8 mouse cellular contexts compared by ENCODE assay signal in genomic region chr5:43868711-43869600, GRCm38 (mm10). TPM values are rescaled to one million over a fixed set of nuclear protein-coding genes. Genes with fewer than 3 reads are reported as not detected.
DNase-seq lines count a peak whose midpoint lies in the region; ATAC-seq and TF ChIP-seq lines count a peak whose summit lies in the region.

No protein-coding gene starts in this region.

- TF ChIP-seq CTCF in testis, adult 2 months (IDR thresholded peaks at IDR 0.05; ENCODE audit: control insufficient read depth, insufficient read depth, insufficient replicate concordance, low read depth, low read length): no peak

- peak overlapping the region; percentile 45 for H3K9ac ChIP-seq in intestine, embryonic 15.5 days
- no peak overlapping the region for H3K9ac ChIP-seq in liver, embryonic 12.5 days

- DNase-seq in right cerebral cortex, adult 2 months (ENCODE audit: low spot score in 2 of 2): peak; percentile 20 to 30
- DNase-seq in right cerebral cortex, postnatal 25 days: no peak
- DNase-seq in heart, adult 11 months: peak; percentile 97

- peak overlapping the region; percentile 25; the same call in 1 of the 2 replicates for H3K27ac ChIP-seq in intestine, embryonic 15.5 days
- H3K27ac ChIP-seq in liver, embryonic 12.5 days: peak overlapping the region; percentile 56; the same call in 1 of the 2 replicates
- no peak overlapping the region for H3K27ac ChIP-seq in testis, adult 2 months (ENCODE audit: control insufficient read depth, insufficient read depth, low read depth, low read length)

- peak overlapping the region; percentile 75 for H3K4me2 ChIP-seq in intestine, embryonic 15.5 days (replicated peaks)
- H3K4me2 ChIP-seq in liver, embryonic 12.5 days: peak overlapping the region; percentile 63

- no peaks in the 10 kb centered on the region for H3K9me3 ChIP-seq in intestine, embryonic 15.5 days
- no peaks in the 10 kb centered on the region for H3K9me3 ChIP-seq in liver, embryonic 12.5 days (replicated peaks)

- no peaks in the 10 kb centered on the region for H3K27me3 ChIP-seq in intestine, embryonic 15.5 days (replicated peaks)
- H3K27me3 ChIP-seq in liver, embryonic 12.5 days (replicated peaks): no peaks in the 10 kb centered on the region
- H3K27me3 ChIP-seq in testis, adult 2 months (ENCODE audit: control insufficient read depth, insufficient read depth, low read length): no peaks in the 10 kb centered on the region

- TF ChIP-seq POLR2A in testis, adult 2 months (IDR thresholded peaks at IDR 0.05; ENCODE audit: control insufficient read depth, low read depth, low read length): no peak

- H3K36me3 ChIP-seq in intestine, embryonic 15.5 days: no peaks in the 10 kb centered on the region
- no peaks in the 10 kb centered on the region for H3K36me3 ChIP-seq in liver, embryonic 12.5 days
- H3K36me3 ChIP-seq in testis, adult 2 months (ENCODE audit: control insufficient read depth, insufficient read depth, low read length): no peaks in the 10 kb centered on the region

- ATAC-seq in common myeloid progenitor, adult 5-6 weeks (replicated peaks; ENCODE audit: low read depth, poor library complexity, severe bottlenecking): peak; percentile 85
- peak; percentile 77 for ATAC-seq in intestine, embryonic 15.5 days
- peak; percentile 43 for ATAC-seq in liver, embryonic 12.5 days
- peak; percentile 43; the same call in 1 of the 2 replicates for ATAC-seq in monocyte, adult 5-6 weeks (replicated peaks; ENCODE audit: insufficient number of reproducible peaks, low FRiP score, low TSS enrichment, poor library complexity, severe bottlenecking)

- 0 out of 2 replicates have a peak, but pooled peaks cover 5% of the 10 kb centered on the region for H3K4me1 ChIP-seq in intestine, embryonic 15.5 days (replicated peaks)
- H3K4me1 ChIP-seq in liver, embryonic 12.5 days: peaks cover 25% of the 10 kb centered on the region
- H3K4me1 ChIP-seq in testis, adult 2 months (ENCODE audit: control insufficient read depth, insufficient read depth, low read length): peaks cover 7% of the 10 kb centered on the region; the same call in 1 of the 2 replicates

- H3K4me3 ChIP-seq in intestine, embryonic 15.5 days (replicated peaks): peak overlapping the region; percentile 39
- peak overlapping the region; percentile 33 for H3K4me3 ChIP-seq in liver, embryonic 12.5 days
- peak overlapping the region; percentile 19 for H3K4me3 ChIP-seq in testis, adult 2 months (ENCODE audit: control insufficient read depth, low read depth, low read length)

- WGBS in intestine, embryonic 15.5 days: 7% methylated on average over 28 of the region's 28 CpGs
- 2% methylated on average over 28 of the region's 28 CpGs for WGBS in liver, embryonic 12.5 days (ENCODE audit: insufficient replicate concordance)

RNA-seq across cellular contexts. Expression of gene Cd38, which starts 0.6 kb away (rescaled TPM):
- 1.1 and 2.2 TPM in 2 replicates for total RNA-seq in common myeloid progenitor, adult 5-6 weeks (2017)
- 13.1 and 14.5 TPM in 2 replicates for polyA plus RNA-seq in intestine, embryonic 15.5 days (2015; fragmentation: Nextera tagmentation; extraction: Ambion mirVana)
- polyA plus RNA-seq in liver, embryonic 12.5 days (2016; fragmentation: Nextera tagmentation; extraction: Ambion mirVana): 13.2 and 13.9 TPM in 2 replicates
- total RNA-seq in monocyte, adult 5-6 weeks (2017): 13.9 to 18.1 TPM (median 14.7 TPM) in 3 replicates
- 0.40 and 0.48 TPM in 2 replicates for polyA plus RNA-seq in testis, adult 2 months (2012; rRNA removed)

RNA-seq across cellular contexts. Expression of gene Gm7879, which starts 44.0 kb away (rescaled TPM):
- 9.3 and 12.3 TPM in 2 replicates for total RNA-seq in common myeloid progenitor, adult 5-6 weeks (2017)
- polyA plus RNA-seq in intestine, embryonic 15.5 days (2015; fragmentation: Nextera tagmentation; extraction: Ambion mirVana): 0.39 and 0.43 TPM in 2 replicates
- polyA plus RNA-seq in liver, embryonic 12.5 days (2016; fragmentation: Nextera tagmentation; extraction: Ambion mirVana): 0.76 TPM in 1 of 2 replicates, not detected in the other
- 3.2 to 11.3 TPM in 2 of 3 replicates, not detected in the other for total RNA-seq in monocyte, adult 5-6 weeks (2017)
- 2.0 and 2.4 TPM in 2 replicates for polyA plus RNA-seq in testis, adult 2 months (2012; rRNA removed)

RNA-seq across cellular contexts. Expression of gene Fbxl5, which starts 47.5 kb away (rescaled TPM):
- total RNA-seq in common myeloid progenitor, adult 5-6 weeks (2017): 50.0 and 55.5 TPM in 2 replicates
- polyA plus RNA-seq in intestine, embryonic 15.5 days (2015; fragmentation: Nextera tagmentation; extraction: Ambion mirVana): 56.5 and 60.8 TPM in 2 replicates
- 26.7 and 27.3 TPM in 2 replicates for polyA plus RNA-seq in liver, embryonic 12.5 days (2016; fragmentation: Nextera tagmentation; extraction: Ambion mirVana)
- total RNA-seq in monocyte, adult 5-6 weeks (2017): 126 to 151 TPM (median 147 TPM) in 3 replicates
- polyA plus RNA-seq in testis, adult 2 months (2012; rRNA removed): 33.9 and 42.0 TPM in 2 replicates

RNA-seq across cellular contexts. Expression of gene Bst1, which starts 50.3 kb away (rescaled TPM):
- total RNA-seq in common myeloid progenitor, adult 5-6 weeks (2017): not detected in 2 replicates
- polyA plus RNA-seq in intestine, embryonic 15.5 days (2015; fragmentation: Nextera tagmentation; extraction: Ambion mirVana): 0.88 and 0.97 TPM in 2 replicates
- polyA plus RNA-seq in liver, embryonic 12.5 days (2016; fragmentation: Nextera tagmentation; extraction: Ambion mirVana): 0.20 and 0.26 TPM in 2 replicates
- 3.8 to 8.0 TPM (median 3.8 TPM) in 3 replicates for total RNA-seq in monocyte, adult 5-6 weeks (2017)
- 0.04 and 0.38 TPM in 2 replicates for polyA plus RNA-seq in testis, adult 2 months (2012; rRNA removed)
